Mouse (Mus musculus) adrenal gland, adult 10 weeks (tissue): ENCODE measurements around the gene Pdgfra. TPM values are rescaled to one million over a fixed set of nuclear protein-coding genes. Genes with fewer than 3 reads are reported as not detected.

Source experiments
- polyA plus RNA-seq: library from polyadenylated mRNA; stranded (reverse); fragments of 350-450 nt; fragmentation: Illumina TruSeq; extraction: RNeasy Lipid Tissue Mini Kit (QIAGEN cat#74804); gene quantifications from one replicate; pipeline ENCODE4 v1.2.3, GENCODE M21; 2014; ENCODE audit warnings: low read depth, low replicate concordance

Gene Pdgfra
- polyA plus RNA-seq, result 40.5 TPM

GRCm38 (mm10) chr5:75152021-75152425 is at the start of gene Pdgfra:
Pdgfra (plus strand) TSS chr5:75152292.

Other genes starting within 250 kb of the Pdgfra start
- 25.8 TPM for gene Chic2, start 107.5 kb upstream of the Pdgfra start, polyA plus RNA-seq
- not detected for gene Gsx2, start 76.7 kb upstream of the Pdgfra start, polyA plus RNA-seq